Mouse (Mus musculus): Measurements from ENCODE around the gene Bnip3.

GRCm38 (mm10) chr7:138850083-138850482 is 59.2 kb downstream of the Bnip3 start:
- TF ChIP-seq CTCF (conservative IDR thresholded peaks at IDR 0.05 in 1 of 2, IDR thresholded peaks at IDR 0.05 in 1 of 2; ENCODE audit: low read depth in 2 of 2, low read length in 2 of 2) (no peak), TCF12 (IDR thresholded peaks at IDR 0.05; ENCODE audit: low read depth, low read length) (no peak), EP300 (IDR thresholded peaks at IDR 0.05; ENCODE audit: low read length) (no peak), UBTF (IDR thresholded peaks at IDR 0.05; ENCODE audit: low read depth, low read length) (no peak), SMC3 (IDR thresholded peaks at IDR 0.05; ENCODE audit: low read depth, low read length) (no peak), POLR2A (IDR thresholded peaks at IDR 0.05; ENCODE audit: low read depth, low read length) (no peak), POLR2AphosphoS2 (IDR thresholded peaks at IDR 0.05; ENCODE audit: low read depth, low read length) (no peak), USF1 (IDR thresholded peaks at IDR 0.05; ENCODE audit: low read depth, low read length) (no peak), MAX (IDR thresholded peaks at IDR 0.05; ENCODE audit: low read length) (no peak)

Data from CH12.LX (cell line).